Mouse (Mus musculus): ENCODE data around the gene Galk1.

Galk1 gene

DNA sequence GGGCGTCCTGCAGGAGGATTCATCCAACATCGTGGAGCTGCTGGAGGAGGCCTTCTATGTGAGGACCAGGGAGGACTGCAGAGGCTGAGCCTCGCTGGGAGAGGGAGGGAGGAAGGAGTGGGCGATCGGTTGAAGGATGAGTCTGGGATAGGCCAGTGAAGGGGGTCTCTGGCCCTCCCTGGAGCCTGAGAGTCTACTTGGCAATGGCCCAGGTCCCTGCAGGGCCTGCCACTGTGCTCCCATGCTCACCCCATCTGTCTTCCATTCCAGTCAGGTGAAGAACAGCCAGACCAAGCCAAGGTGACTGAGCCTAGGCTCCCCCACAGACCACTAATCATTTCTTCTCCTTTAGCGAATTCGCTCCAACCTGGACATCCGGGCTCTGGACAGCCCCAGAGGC, 29.2 kb downstream of the Galk1 start:
- no peak for DNase-seq (ENCODE audit: low read depth, low spot score)

GRCm38 (mm10) chr11:115982472-115982871, 30.0 kb downstream of the Galk1 start:
- DNase-seq (ENCODE audit: low read depth, low spot score), result no peak

DNA sequence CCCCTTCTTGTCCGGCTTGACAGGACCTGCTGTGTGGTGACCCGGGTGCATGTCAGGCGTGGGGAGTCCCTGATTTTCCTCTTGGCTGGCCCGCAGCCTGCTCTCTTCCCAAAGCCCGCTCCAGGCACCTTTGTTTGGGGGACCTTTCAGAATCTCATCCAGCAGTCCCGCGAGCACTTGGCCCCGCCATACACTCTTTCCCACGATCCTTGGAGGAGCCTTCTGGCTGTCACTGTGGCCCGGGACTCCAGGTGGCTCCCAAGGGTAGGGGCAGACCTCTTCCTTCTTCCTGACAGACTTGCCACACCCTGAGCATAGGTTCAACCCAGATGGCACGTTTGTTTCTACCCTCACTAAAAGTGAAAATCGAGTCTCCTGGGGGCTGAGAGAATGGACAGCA, 37.0 kb downstream of the Galk1 start:
- no peak for DNase-seq (ENCODE audit: low read depth, low spot score)

DNA sequence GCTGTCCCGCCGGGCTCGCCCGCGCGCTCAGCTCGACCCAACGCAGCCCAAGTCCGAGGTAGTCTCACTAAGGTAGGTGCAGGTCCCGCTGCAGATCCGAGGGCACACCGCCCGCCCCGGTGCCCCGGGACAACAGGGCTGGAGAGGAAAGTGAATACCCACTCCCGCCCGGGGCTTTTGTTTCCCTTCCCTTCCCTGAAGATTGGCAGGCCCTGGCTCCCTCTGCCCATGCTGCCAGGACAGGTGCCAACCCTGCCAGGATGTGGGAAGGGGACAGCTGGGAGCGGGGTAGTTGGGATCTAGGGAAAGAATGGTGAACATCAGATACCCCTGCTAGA, 37.5 kb downstream of the Galk1 start:
- DNase-seq (ENCODE audit: low read depth, low spot score), result no peak

DNA sequence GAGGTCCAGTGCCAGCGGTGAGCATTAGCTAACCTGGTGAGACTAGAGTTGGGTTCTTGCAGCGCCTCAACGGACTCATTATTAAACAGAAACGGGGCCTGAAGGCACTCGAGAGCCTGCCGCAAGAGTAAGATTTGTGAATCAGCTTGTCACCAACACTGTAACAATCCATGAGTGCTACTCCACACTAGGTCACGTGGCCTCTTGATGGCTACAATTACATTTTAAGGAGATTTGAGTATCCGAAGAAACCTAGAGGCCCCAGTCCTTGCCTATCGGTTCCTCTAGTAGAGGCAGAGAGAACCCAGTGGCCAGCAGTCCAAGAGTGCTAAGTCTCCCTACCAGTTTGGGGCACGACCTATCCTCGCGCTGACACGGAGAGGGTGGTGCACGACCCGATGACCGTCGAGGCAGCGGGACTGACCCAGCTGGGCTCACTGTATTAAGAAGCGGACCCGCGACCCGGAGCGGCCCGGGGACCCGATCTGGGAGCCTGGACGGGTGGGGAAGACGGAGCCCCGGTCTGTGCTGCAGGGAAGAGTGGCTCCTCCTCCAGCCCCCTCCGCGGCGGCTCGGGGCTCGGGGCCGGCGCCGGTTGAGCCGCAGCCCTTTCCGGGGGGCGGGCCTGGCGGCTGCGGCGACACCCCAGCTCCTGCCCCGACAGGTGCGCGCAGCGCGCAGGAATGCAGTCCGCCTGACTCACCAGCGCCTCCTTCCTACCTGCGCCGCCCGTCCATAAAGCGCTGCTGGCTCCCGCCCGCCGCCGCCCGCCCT, 38.0 kb downstream of the Galk1 start, which contains the start of gene Itgb4:
Gene Itgb4, plus strand, starts transcription at position 401 of the 774 bp plus-strand sequence.
- peak; percentile 69 for DNase-seq (ENCODE audit: low read depth, low spot score)

DNA sequence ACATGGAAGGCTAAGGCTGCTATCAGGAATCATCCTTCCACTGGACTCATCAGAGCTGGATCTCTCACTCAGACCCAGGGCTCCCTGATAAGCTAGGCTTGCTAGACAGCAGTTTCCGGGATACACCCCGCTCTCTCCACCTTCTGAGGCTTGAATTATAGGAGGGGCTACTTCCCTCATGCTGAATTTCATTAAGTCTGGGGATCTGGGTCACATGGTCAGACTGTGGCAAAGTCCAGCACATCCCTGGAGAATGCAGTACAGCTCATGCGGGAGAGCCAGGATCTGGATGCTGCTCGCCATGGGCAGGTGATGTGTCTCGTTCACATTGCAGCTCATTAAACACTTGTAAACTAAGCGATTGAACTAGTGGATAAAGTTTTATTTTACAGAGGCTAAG, 41.5 kb downstream of the Galk1 start:
- DNase-seq (ENCODE audit: low read depth, low spot score), result no peak

GRCm38 (mm10) chr11:115970006-115970673, 42.4 kb downstream of the Galk1 start:
- DNase-seq (ENCODE audit: low read depth, low spot score), result no peak

GRCm38 (mm10) chr11:115968731-115969405, 43.7 kb downstream of the Galk1 start:
- DNase-seq (ENCODE audit: low read depth, low spot score), result peak; percentile 15

DNA sequence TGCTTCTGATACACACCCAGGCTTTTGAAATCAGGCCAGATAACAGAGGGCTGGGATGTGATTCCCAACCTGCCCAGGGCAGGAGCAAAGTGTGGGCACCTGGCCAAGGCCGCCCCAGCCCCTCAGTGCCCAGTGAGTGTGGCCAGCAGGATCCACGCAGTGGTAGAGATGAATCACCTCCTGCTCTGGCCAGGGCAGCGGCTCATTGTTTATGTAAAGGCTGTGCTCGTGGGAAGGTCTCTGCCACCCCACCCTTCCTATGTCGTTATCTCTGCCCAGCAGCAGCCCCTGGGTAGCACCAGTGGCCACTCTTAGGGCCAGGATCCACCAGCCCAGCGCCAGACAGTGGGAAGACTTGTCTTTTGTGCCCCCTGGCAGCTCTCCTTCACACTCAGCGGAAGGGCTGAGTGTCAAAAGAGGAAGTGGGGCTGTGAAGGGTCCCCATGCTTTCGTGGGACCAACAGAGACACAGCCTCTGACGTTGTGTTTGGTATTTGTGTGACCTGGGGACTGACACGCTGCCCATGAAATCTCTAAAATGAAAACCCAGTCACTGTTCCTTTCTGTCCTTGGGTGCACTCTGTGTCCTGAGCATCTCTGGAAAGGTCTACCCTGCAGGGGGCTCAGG, 47.4 kb downstream of the Galk1 start:
- DNase-seq (ENCODE audit: low read depth, low spot score), result no peak

DNA sequence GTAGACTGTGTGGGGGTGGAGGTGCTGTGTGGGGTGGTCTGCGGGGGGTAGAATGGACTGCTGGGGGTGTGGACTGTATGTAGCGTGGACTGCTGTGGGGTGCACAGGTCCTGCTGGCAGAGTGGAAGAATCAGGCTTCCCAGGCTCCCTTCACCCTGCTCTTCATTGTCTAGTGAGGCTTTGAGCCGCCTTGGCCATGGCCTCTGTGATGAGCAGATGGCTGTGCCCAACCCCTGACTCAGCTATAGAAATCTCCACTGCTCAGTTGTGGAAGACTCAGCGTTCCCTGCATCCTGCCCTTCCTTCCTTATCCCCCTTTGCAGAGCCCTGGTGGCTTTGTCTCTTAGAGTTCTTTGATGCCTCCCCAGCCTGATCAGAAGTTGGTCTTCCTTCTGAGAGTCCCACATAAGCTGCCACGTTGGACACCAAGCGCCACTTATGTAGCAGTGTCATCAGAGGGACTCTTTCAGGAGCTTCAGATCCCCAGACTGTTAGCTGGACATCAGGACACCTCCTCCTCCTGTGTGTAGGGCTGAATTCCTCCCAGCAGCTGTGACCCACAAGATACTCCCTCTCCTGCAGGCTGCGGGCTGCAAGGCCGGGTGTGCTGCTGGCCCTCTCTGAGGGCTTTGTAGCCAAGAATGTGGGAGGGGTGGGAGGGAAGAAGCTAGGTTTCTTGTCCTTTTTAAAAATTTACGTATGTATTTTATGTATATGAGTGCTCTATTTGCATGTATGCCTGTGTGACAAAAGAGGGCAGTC, 49.7 kb downstream of the Galk1 start:
- DNase-seq (ENCODE audit: low read depth, low spot score), result no peak

DNA sequence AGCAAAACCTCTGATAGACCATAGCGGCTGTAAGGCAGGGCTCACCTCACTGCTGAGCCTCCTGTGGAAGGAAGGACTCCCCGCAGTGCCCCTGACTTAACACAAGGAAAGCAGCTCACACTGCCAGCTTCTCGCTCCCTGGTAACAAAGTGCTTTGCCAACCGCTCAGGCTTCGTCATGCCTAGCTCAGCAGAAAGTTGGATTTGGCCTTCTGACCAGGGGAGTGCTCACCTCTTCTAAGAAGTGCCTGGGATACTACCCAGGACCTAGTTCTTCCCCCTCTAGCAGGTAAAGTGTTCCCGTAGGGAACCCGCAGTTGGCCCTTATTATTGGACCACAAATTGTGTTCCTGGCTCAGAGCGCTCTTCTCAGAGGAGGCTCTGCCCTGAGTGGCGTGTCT, 53.5 kb downstream of the Galk1 start:
- DNase-seq (ENCODE audit: low read depth, low spot score), result no peak

Data from CD4-positive helper T cell, adult 2 months (primary cell).